Mouse (Mus musculus): Measurements from ENCODE around the gene Pkd2l1.

GRCm38 (mm10) chr19:44203015-44203564 is 10.8 kb upstream of the Pkd2l1 start, which contains the start of gene Scd3:
- TF ChIP-seq CTCF (IDR thresholded peaks at IDR 0.05), result no peak
- TF ChIP-seq EP300 (IDR thresholded peaks at IDR 0.05), result no peak

All from lung, postnatal 0 days (tissue).